Mouse (Mus musculus): ENCODE measurements around the gene Slc7a14. TPM values are rescaled to one million over a fixed set of nuclear protein-coding genes. Genes with fewer than 3 reads are reported as not detected.

Gene Slc7a14
- polyA plus RNA-seq, 1 experiment from 2014 or later = 1.2 TPM

GRCm38 (mm10) chr3:31209001-31209400 lies 101.2 kb downstream of the Slc7a14 start:
- WGBS = 4% methylated on average over 19 of the region's 19 CpGs
- no peak overlapping the region for H3K27ac ChIP-seq (ENCODE audit: low read depth, low read length)
- DNase-seq (ENCODE audit: low spot score) (peak; percentile 46), ATAC-seq (ENCODE audit: low FRiP score) (0 out of 2 replicates have a peak, but pooled peaks have one; percentile 50)
- H3K9ac ChIP-seq (ENCODE audit: low read depth, low read length) = peak overlapping the region; percentile 19; the same call in 1 of the 2 replicates
- peak overlapping the region; percentile 33 for H3K4me2 ChIP-seq (replicated peaks; ENCODE audit: low read depth, low read length)
- H3K4me3 ChIP-seq (ENCODE audit: low read depth, low read length) = no peak overlapping the region
- H3K27me3 ChIP-seq (ENCODE audit: control insufficient read depth, insufficient read depth, low read length) = no peaks in the 10 kb centered on the region
- H3K4me1 ChIP-seq (replicated peaks; ENCODE audit: control insufficient read depth, insufficient read depth, low read length) = peaks cover 9% of the 10 kb centered on the region
- H3K9me3 ChIP-seq (ENCODE audit: control insufficient read depth, low read length) = no peaks in the 10 kb centered on the region
- H3K36me3 ChIP-seq (ENCODE audit: control insufficient read depth, insufficient read depth, low read length) = no peaks in the 10 kb centered on the region

GRCm38 (mm10) chr3:31208458-31208994 lies 101.7 kb downstream of the Slc7a14 start:
- Histone ChIP-seq H3K4me3 (ENCODE audit: low read depth, low read length) (no peak overlapping the region), H3K27ac (ENCODE audit: low read depth, low read length) (no peak overlapping the region)
- ATAC-seq (ENCODE audit: low FRiP score) = peak; percentile 49; the same call in 1 of the 2 replicates

GRCm38 (mm10) chr3:31208046-31208445 lies 102.1 kb downstream of the Slc7a14 start:
- Histone ChIP-seq H3K4me1 (replicated peaks; ENCODE audit: control insufficient read depth, insufficient read depth, low read length) (peaks cover 5% of the 10 kb centered on the region), H3K4me3 (ENCODE audit: low read depth, low read length) (no peak overlapping the region), H3K9me3 (ENCODE audit: control insufficient read depth, low read length) (no peaks in the 10 kb centered on the region), H3K27me3 (ENCODE audit: control insufficient read depth, insufficient read depth, low read length) (no peaks in the 10 kb centered on the region), H3K4me2 (replicated peaks; ENCODE audit: low read depth, low read length) (no peak overlapping the region), H3K9ac (ENCODE audit: low read depth, low read length) (no peak overlapping the region), H3K27ac (ENCODE audit: low read depth, low read length) (no peak overlapping the region), H3K36me3 (ENCODE audit: control insufficient read depth, insufficient read depth, low read length) (no peaks in the 10 kb centered on the region)
- DNase-seq (ENCODE audit: low spot score) (no peak), ATAC-seq (ENCODE audit: low FRiP score) (no peak)
- WGBS = 63% methylated on average over 4 of the region's 4 CpGs

More at GRCm38 (mm10) chr3:31208458-31208994, 101.7 kb downstream of the Slc7a14 start:
- WGBS = 11% methylated on average over 6 of the region's 6 CpGs
- Histone ChIP-seq H3K36me3 (ENCODE audit: control insufficient read depth, insufficient read depth, low read length) (no peaks in the 10 kb centered on the region), H3K4me1 (replicated peaks; ENCODE audit: control insufficient read depth, insufficient read depth, low read length) (peaks cover 5% of the 10 kb centered on the region), H3K27me3 (ENCODE audit: control insufficient read depth, insufficient read depth, low read length) (no peaks in the 10 kb centered on the region), H3K9me3 (ENCODE audit: control insufficient read depth, low read length) (no peaks in the 10 kb centered on the region), H3K9ac (ENCODE audit: low read depth, low read length) (no peak overlapping the region; the same call in 1 of the 2 replicates), H3K4me2 (replicated peaks; ENCODE audit: low read depth, low read length) (peak overlapping the region; percentile 33; the same call in 1 of the 2 replicates)
- DNase-seq (ENCODE audit: low spot score) = peak; percentile 38

GRCm38 (mm10) chr3:31205167-31205566 lies 105.0 kb downstream of the Slc7a14 start:
- 88% methylated on average over 3 of the region's 3 CpGs for WGBS
- Histone ChIP-seq H3K4me2 (replicated peaks; ENCODE audit: low read depth, low read length) (no peak overlapping the region), H3K4me3 (ENCODE audit: low read depth, low read length) (no peak overlapping the region)

GRCm38 (mm10) chr3:31203947-31204346 lies 106.2 kb downstream of the Slc7a14 start:
- H3K27ac ChIP-seq (ENCODE audit: low read depth, low read length) = no peak overlapping the region
- H3K27me3 ChIP-seq (ENCODE audit: control insufficient read depth, insufficient read depth, low read length) = no peaks in the 10 kb centered on the region
- ATAC-seq (ENCODE audit: low FRiP score) = no peak
- H3K4me3 ChIP-seq (ENCODE audit: low read depth, low read length) = no peak overlapping the region
- no peak overlapping the region for H3K9ac ChIP-seq (ENCODE audit: low read depth, low read length)
- H3K36me3 ChIP-seq (ENCODE audit: control insufficient read depth, insufficient read depth, low read length) = no peaks in the 10 kb centered on the region
- no peak overlapping the region for H3K4me2 ChIP-seq (replicated peaks; ENCODE audit: low read depth, low read length)
- no peaks in the 10 kb centered on the region for H3K9me3 ChIP-seq (ENCODE audit: control insufficient read depth, low read length)
- 93% methylated on average over 11 of the region's 11 CpGs for WGBS
- no peak for DNase-seq (ENCODE audit: low spot score)
- H3K4me1 ChIP-seq (replicated peaks; ENCODE audit: control insufficient read depth, insufficient read depth, low read length) = peaks cover 5% of the 10 kb centered on the region

More at GRCm38 (mm10) chr3:31205167-31205566, 105.0 kb downstream of the Slc7a14 start:
- Histone ChIP-seq H3K9ac (ENCODE audit: low read depth, low read length) (no peak overlapping the region), H3K4me1 (replicated peaks; ENCODE audit: control insufficient read depth, insufficient read depth, low read length) (peaks cover 5% of the 10 kb centered on the region), H3K9me3 (ENCODE audit: control insufficient read depth, low read length) (no peaks in the 10 kb centered on the region), H3K36me3 (ENCODE audit: control insufficient read depth, insufficient read depth, low read length) (no peaks in the 10 kb centered on the region), H3K27ac (ENCODE audit: low read depth, low read length) (no peak overlapping the region), H3K27me3 (ENCODE audit: control insufficient read depth, insufficient read depth, low read length) (no peaks in the 10 kb centered on the region)
- ATAC-seq (ENCODE audit: low FRiP score) (no peak), DNase-seq (ENCODE audit: low spot score) (no peak)

- 81% methylated on average over 17 of the region's 17 CpGs for WGBS
- ATAC-seq (ENCODE audit: low FRiP score) (no peak), DNase-seq (ENCODE audit: low spot score) (no peak)
- Histone ChIP-seq H3K27ac (ENCODE audit: low read depth, low read length) (no peak overlapping the region), H3K9me3 (ENCODE audit: control insufficient read depth, low read length) (no peaks in the 10 kb centered on the region), H3K4me3 (ENCODE audit: low read depth, low read length) (no peak overlapping the region), H3K27me3 (ENCODE audit: control insufficient read depth, insufficient read depth, low read length) (no peaks in the 10 kb centered on the region), H3K4me1 (replicated peaks; ENCODE audit: control insufficient read depth, insufficient read depth, low read length) (no peaks in the 10 kb centered on the region), H3K9ac (ENCODE audit: low read depth, low read length) (no peak overlapping the region), H3K36me3 (ENCODE audit: control insufficient read depth, insufficient read depth, low read length) (no peaks in the 10 kb centered on the region), H3K4me2 (replicated peaks; ENCODE audit: low read depth, low read length) (no peak overlapping the region)
These were observed 110.9 kb downstream of the Slc7a14 start for GRCm38 (mm10) chr3:31199162-31199877.

GRCm38 (mm10) chr3:31191402-31191801 lies 118.8 kb downstream of the Slc7a14 start:
- Histone ChIP-seq H3K4me3 (ENCODE audit: low read depth, low read length) (no peak overlapping the region), H3K27ac (ENCODE audit: low read depth, low read length) (no peak overlapping the region), H3K9ac (ENCODE audit: low read depth, low read length) (no peak overlapping the region), H3K9me3 (ENCODE audit: control insufficient read depth, low read length) (no peaks in the 10 kb centered on the region), H3K4me1 (replicated peaks; ENCODE audit: control insufficient read depth, insufficient read depth, low read length) (no peaks in the 10 kb centered on the region), H3K27me3 (ENCODE audit: control insufficient read depth, insufficient read depth, low read length) (no peaks in the 10 kb centered on the region), H3K36me3 (ENCODE audit: control insufficient read depth, insufficient read depth, low read length) (no peaks in the 10 kb centered on the region), H3K4me2 (replicated peaks; ENCODE audit: low read depth, low read length) (no peak overlapping the region)
- 67% methylated on average over 10 of the region's 10 CpGs for WGBS
- DNase-seq (ENCODE audit: low spot score) (no peak), ATAC-seq (ENCODE audit: low FRiP score) (no peak)

GRCm38 (mm10) chr3:31190342-31190741 lies 119.8 kb downstream of the Slc7a14 start:
- Histone ChIP-seq H3K27me3 (ENCODE audit: control insufficient read depth, insufficient read depth, low read length) (no peaks in the 10 kb centered on the region), H3K9ac (ENCODE audit: low read depth, low read length) (no peak overlapping the region), H3K9me3 (ENCODE audit: control insufficient read depth, low read length) (no peaks in the 10 kb centered on the region), H3K4me2 (replicated peaks; ENCODE audit: low read depth, low read length) (no peak overlapping the region), H3K36me3 (ENCODE audit: control insufficient read depth, insufficient read depth, low read length) (no peaks in the 10 kb centered on the region), H3K27ac (ENCODE audit: low read depth, low read length) (no peak overlapping the region), H3K4me1 (replicated peaks; ENCODE audit: control insufficient read depth, insufficient read depth, low read length) (no peaks in the 10 kb centered on the region), H3K4me3 (ENCODE audit: low read depth, low read length) (no peak overlapping the region)
- WGBS = 90% methylated on average over 7 of the region's 7 CpGs
- no peak for DNase-seq (ENCODE audit: low spot score)
- ATAC-seq (ENCODE audit: low FRiP score) = no peak
